In genomic region chr1:91248242-91248641, GRCm38 (mm10) we compare ENCODE assay signal across 11 mouse cellular contexts. TPM values are rescaled to one million over a fixed set of nuclear protein-coding genes. Genes with fewer than 3 reads are reported as not detected.
A peak's percentile ranks its signal among the peaks of the same experiment; 100 is the strongest.
DNase-seq lines count a peak whose midpoint lies in the region; ATAC-seq and TF ChIP-seq lines count a peak whose summit lies in the region.
"Had no signal": no experiment of that assay in that cellular context is flagged by ENCODE, and none has a peak within 500 bp of the region (broad histone marks: within the 10 kb centered on the region; RNA-seq: fewer than 3 reads in every experiment).

No protein-coding gene starts in this region.

- H3K4me2 ChIP-seq in lung, postnatal 0 days (replicated peaks; ENCODE audit: low read depth, low read length): no peak overlapping the region
- H3K4me2 ChIP-seq in intestine, embryonic 16.5 days (ENCODE audit: low read depth, low read length): no peak overlapping the region

- ATAC-seq in lung, postnatal 0 days: no peak; the same call in 1 of the 2 replicates
- ATAC-seq in intestine, embryonic 16.5 days: peak; percentile 50

- no peaks in the 10 kb centered on the region for H3K27me3 ChIP-seq in lung, postnatal 0 days (replicated peaks; ENCODE audit: insufficient read depth, low read length)
- no peaks in the 10 kb centered on the region for H3K27me3 ChIP-seq in intestine, embryonic 16.5 days (replicated peaks; ENCODE audit: control insufficient read depth, insufficient read depth, low read length)
- no peaks in the 10 kb centered on the region for H3K27me3 ChIP-seq in small intestine, adult 2 months (ENCODE audit: control insufficient read depth, insufficient read depth, low read length)

- peak; percentile 68 for TF ChIP-seq EP300 in lung, postnatal 0 days (IDR thresholded peaks at IDR 0.05)

- DNase-seq in lung, postnatal 0 days (ENCODE audit: low spot score): peak; percentile 76
- no peak for DNase-seq in lung, postnatal 14 days
- DNase-seq in adipocyte (ENCODE audit: low spot score): peak; percentile 43
- no peak for DNase-seq in T-cell, adult 2 months (ENCODE audit: low spot score)
- no peak for DNase-seq in gastrocnemius, postnatal 14 days
- DNase-seq: adrenal gland, postnatal 36 days; cerebellum, postnatal 36 days; kidney, postnatal 25 days; thymus, postnatal 25 days had no signal

- TF ChIP-seq POLR2A in small intestine, adult 2 months (IDR thresholded peaks at IDR 0.05; ENCODE audit: low read depth, low read length): no peak

- H3K36me3 ChIP-seq in lung, postnatal 0 days (ENCODE audit: insufficient read depth, low read length): no peaks in the 10 kb centered on the region
- no peaks in the 10 kb centered on the region for H3K36me3 ChIP-seq in intestine, embryonic 16.5 days (ENCODE audit: control insufficient read depth, insufficient read depth, low read length)
- no peaks in the 10 kb centered on the region for H3K36me3 ChIP-seq in small intestine, adult 2 months (ENCODE audit: control insufficient read depth, insufficient read depth, low read length)

- peaks cover 13% of the 10 kb centered on the region for H3K4me1 ChIP-seq in lung, postnatal 0 days (ENCODE audit: insufficient read depth, low read depth, low read length)
- H3K4me1 ChIP-seq in intestine, embryonic 16.5 days (ENCODE audit: control insufficient read depth, insufficient read depth, low read length): peaks cover 20% of the 10 kb centered on the region
- H3K4me1 ChIP-seq in small intestine, adult 2 months (ENCODE audit: control insufficient read depth, insufficient read depth, insufficient read length, low read length): peaks cover 19% of the 10 kb centered on the region; the same call in 1 of the 2 replicates

- no peak overlapping the region for H3K4me3 ChIP-seq in lung, postnatal 0 days (ENCODE audit: low read depth, low read length)
- H3K4me3 ChIP-seq in intestine, embryonic 16.5 days (ENCODE audit: low read length): no peak overlapping the region
- H3K4me3 ChIP-seq in small intestine, adult 2 months (ENCODE audit: low read depth, low read length): no peak overlapping the region

- no peaks in the 10 kb centered on the region for H3K9me3 ChIP-seq in lung, postnatal 0 days (ENCODE audit: low read length)
- H3K9me3 ChIP-seq in intestine, embryonic 16.5 days (ENCODE audit: control insufficient read depth, low read length): no peaks in the 10 kb centered on the region

- no peak overlapping the region for H3K27ac ChIP-seq in lung, postnatal 0 days (ENCODE audit: low read length)
- peak overlapping the region; percentile 46; the same call in 1 of the 2 replicates for H3K27ac ChIP-seq in intestine, embryonic 16.5 days (ENCODE audit: low read length)
- H3K27ac ChIP-seq in small intestine, adult 2 months (ENCODE audit: insufficient read depth, low read depth, low read length): peak overlapping the region; percentile 61

- no peak for TF ChIP-seq CTCF in lung, postnatal 0 days (IDR thresholded peaks at IDR 0.05)
- TF ChIP-seq CTCF in small intestine, adult 2 months (IDR thresholded peaks at IDR 0.05; ENCODE audit: extremely low read depth, insufficient read length, insufficient replicate concordance, low read depth, low read length): no peak

- intact Hi-C loops in gastrocnemius, postnatal 14 days (cut with DNase I; ENCODE audit: low total_unique reads): no loop called here

- no peak overlapping the region for H3K9ac ChIP-seq in lung, postnatal 0 days (replicated peaks; ENCODE audit: low read depth)
- H3K9ac ChIP-seq in intestine, embryonic 16.5 days (ENCODE audit: low read depth, low read length): no peak overlapping the region

- 56% methylated on average over 5 of the region's 5 CpGs for whole genome bisulfite sequencing in lung, postnatal 0 days
- 74% methylated on average over 5 of the region's 5 CpGs for WGBS in intestine, embryonic 16.5 days
- 27% methylated on average over 5 of the region's 5 CpGs for WGBS in small intestine, adult 2 months

RNA-seq across cellular contexts. Expression of gene Ube2f, which starts 1.9 kb away (rescaled TPM):
- 55.5 and 58.3 TPM in 2 replicates for polyA plus RNA-seq in lung, postnatal 0 days (2015; fragmentation: Nextera tagmentation; extraction: Ambion mirVana)
- 58.5 and 68.8 TPM in 2 replicates for polyA plus RNA-seq in intestine, embryonic 16.5 days (2015; fragmentation: Nextera tagmentation; extraction: Ambion mirVana)
- polyA plus RNA-seq in small intestine, adult 2 months (2012; rRNA removed): 12.4 and 19.5 TPM in 2 replicates
- total RNA-seq in gastrocnemius, postnatal 14 days (2021): 10 to 100 TPM; 55.9 to 59.7 TPM

RNA-seq across cellular contexts. Expression of gene Scly, which starts 49.9 kb away (rescaled TPM):
- polyA plus RNA-seq in lung, postnatal 0 days (2015; fragmentation: Nextera tagmentation; extraction: Ambion mirVana): 8.7 and 11.1 TPM in 2 replicates
- 27.4 and 28.6 TPM in 2 replicates for polyA plus RNA-seq in intestine, embryonic 16.5 days (2015; fragmentation: Nextera tagmentation; extraction: Ambion mirVana)
- polyA plus RNA-seq in small intestine, adult 2 months (2012; rRNA removed): 20.9 and 30.2 TPM in 2 replicates
- 10 to 100 TPM in 1 of 2 experiments, 1 to 10 TPM in 1; 9.5 to 10.2 TPM for total RNA-seq in gastrocnemius, postnatal 14 days (2021)

Comparison
In these comparisons a context has a peak if more than half of its experiments do, and no peak if none do; other contexts are left out.
1. DNase-seq: peak in lung, postnatal 0 days (single experiment) and adipocyte (single experiment); none in lung, postnatal 14 days (single experiment), T-cell, adult 2 months (single experiment) and gastrocnemius, postnatal 14 days (single experiment).